Mouse (Mus musculus): Measurements from ENCODE around the gene Pdzd2. TPM values are rescaled to one million over a fixed set of nuclear protein-coding genes. Genes with fewer than 3 reads are reported as not detected.

Gene Pdzd2
- polyA plus RNA-seq, 1 experiment from 2014 or later = 19.1 TPM

DNA sequence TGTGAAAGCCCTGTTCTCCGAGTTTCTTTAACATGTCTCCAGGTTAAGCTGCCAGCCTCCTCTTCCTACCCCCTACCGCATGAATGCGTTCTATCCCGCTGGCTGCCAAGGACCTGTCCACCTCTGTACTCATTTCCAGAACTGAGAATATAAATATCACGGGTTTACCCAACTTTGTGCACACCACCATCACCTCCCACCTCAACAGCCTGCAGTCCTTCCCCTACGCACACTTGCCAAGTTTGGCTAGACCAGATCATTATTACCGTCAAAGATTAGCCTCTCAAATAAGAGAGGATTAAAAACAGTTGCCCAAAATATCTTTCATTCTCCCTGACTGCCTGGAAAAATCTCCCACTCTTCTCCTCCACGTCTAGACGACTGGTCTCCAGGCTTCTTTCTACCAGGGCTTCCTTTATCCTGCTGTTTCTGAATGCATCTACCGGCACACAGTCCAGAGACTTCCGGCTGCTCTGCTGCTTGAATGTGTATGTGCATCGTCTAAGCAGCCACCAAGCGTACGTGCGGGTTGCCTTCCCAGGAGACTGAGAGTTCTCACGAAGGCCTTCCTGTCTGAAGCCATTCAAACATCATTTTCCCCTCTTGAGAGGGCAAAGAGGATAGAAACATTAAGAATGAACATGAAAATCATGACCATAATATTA lies 324.1 kb downstream of the Pdzd2 start:
- no peaks in the 10 kb centered on the region for H3K36me3 ChIP-seq (ENCODE audit: insufficient read depth, low read length)
- H3K4me3 ChIP-seq (replicated peaks; ENCODE audit: low read depth, low read length) = no peak overlapping the region
- H3K27ac ChIP-seq = no peak overlapping the region
- no peak overlapping the region for H3K4me2 ChIP-seq (ENCODE audit: low read length)
- DNase-seq (ENCODE audit: low spot score) (no peak), ATAC-seq (replicated peaks; ENCODE audit: low FRiP score, low read depth) (no peak)
- no peaks in the 10 kb centered on the region for H3K27me3 ChIP-seq (ENCODE audit: insufficient read depth, low read length)
- H3K9ac ChIP-seq (ENCODE audit: low read depth, low read length) = no peak overlapping the region
- WGBS = 76% methylated on average over 16 of the region's 16 CpGs
- TF ChIP-seq CTCF (IDR thresholded peaks at IDR 0.05; ENCODE audit: low read depth) = no peak
- H3K9me3 ChIP-seq (replicated peaks; ENCODE audit: low read length) = no peaks in the 10 kb centered on the region
- H3K4me1 ChIP-seq (replicated peaks; ENCODE audit: insufficient read depth, low read length) = no peaks in the 10 kb centered on the region

DNA sequence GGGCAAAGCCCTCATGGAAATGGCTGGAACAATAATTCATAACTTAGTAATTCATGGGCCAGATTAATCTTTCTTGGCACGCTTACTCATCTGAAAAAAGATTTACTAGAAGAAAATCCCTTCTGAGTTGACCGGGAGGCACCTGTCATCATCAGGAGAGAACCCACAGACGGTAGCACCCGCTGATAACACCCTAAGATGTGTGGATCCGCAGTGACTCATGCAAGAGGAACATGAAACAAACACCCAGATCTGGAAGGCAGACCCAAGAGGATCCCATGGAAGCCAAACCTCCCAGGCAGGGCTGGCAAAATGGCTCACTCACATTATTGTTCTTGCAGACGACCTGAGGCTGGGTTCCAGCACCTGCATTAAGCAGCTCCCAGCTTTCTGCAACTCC lies 325.0 kb downstream of the Pdzd2 start:
- no peak overlapping the region for H3K4me3 ChIP-seq (replicated peaks; ENCODE audit: low read depth, low read length)
- WGBS = 86% methylated on average over 6 of the region's 6 CpGs
- DNase-seq (ENCODE audit: low spot score) (no peak), ATAC-seq (replicated peaks; ENCODE audit: low FRiP score, low read depth) (no peak)
- no peak for TF ChIP-seq CTCF (IDR thresholded peaks at IDR 0.05; ENCODE audit: low read depth)
- H3K9ac ChIP-seq (ENCODE audit: low read depth, low read length) = no peak overlapping the region
- H3K4me2 ChIP-seq (ENCODE audit: low read length) = no peak overlapping the region
- no peaks in the 10 kb centered on the region for H3K27me3 ChIP-seq (ENCODE audit: insufficient read depth, low read length)
- H3K36me3 ChIP-seq (ENCODE audit: insufficient read depth, low read length) = no peaks in the 10 kb centered on the region
- no peaks in the 10 kb centered on the region for H3K4me1 ChIP-seq (replicated peaks; ENCODE audit: insufficient read depth, low read length)
- H3K9me3 ChIP-seq (replicated peaks; ENCODE audit: low read length) = no peaks in the 10 kb centered on the region
- H3K27ac ChIP-seq = no peak overlapping the region

DNA sequence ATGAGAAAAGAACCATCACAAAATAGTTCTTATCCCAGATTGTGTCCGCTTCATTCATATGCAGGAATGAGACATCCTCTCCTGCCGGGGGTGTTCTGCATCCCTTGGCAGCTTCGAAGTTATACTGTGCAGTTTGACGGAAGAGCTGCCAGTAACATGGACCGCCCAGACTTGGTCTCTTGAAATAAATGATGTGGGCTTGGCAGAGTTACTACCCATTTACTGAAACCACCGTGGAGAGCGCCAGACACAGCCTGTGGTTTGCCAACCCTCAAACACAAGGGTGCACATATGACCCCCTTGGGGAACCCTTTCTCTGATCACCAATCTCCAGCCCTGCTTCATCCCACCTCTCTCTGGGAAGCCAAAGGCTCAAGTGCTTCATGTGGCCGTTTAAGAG lies 331.5 kb downstream of the Pdzd2 start:
- Histone ChIP-seq H3K27me3 (ENCODE audit: insufficient read depth, low read length) (no peaks in the 10 kb centered on the region), H3K4me2 (ENCODE audit: low read length) (no peak overlapping the region), H3K36me3 (ENCODE audit: insufficient read depth, low read length) (0 out of 2 replicates have a peak, but pooled peaks cover 5% of the 10 kb centered on the region), H3K9me3 (replicated peaks; ENCODE audit: low read length) (no peaks in the 10 kb centered on the region), H3K4me3 (replicated peaks; ENCODE audit: low read depth, low read length) (no peak overlapping the region), H3K9ac (ENCODE audit: low read depth, low read length) (no peak overlapping the region), H3K4me1 (replicated peaks; ENCODE audit: insufficient read depth, low read length) (no peaks in the 10 kb centered on the region), H3K27ac (no peak overlapping the region)
- WGBS = 80% methylated on average over 8 of the region's 8 CpGs
- DNase-seq (ENCODE audit: low spot score) (no peak), ATAC-seq (replicated peaks; ENCODE audit: low FRiP score, low read depth) (no peak)
- no peak for TF ChIP-seq CTCF (IDR thresholded peaks at IDR 0.05; ENCODE audit: low read depth)

DNA sequence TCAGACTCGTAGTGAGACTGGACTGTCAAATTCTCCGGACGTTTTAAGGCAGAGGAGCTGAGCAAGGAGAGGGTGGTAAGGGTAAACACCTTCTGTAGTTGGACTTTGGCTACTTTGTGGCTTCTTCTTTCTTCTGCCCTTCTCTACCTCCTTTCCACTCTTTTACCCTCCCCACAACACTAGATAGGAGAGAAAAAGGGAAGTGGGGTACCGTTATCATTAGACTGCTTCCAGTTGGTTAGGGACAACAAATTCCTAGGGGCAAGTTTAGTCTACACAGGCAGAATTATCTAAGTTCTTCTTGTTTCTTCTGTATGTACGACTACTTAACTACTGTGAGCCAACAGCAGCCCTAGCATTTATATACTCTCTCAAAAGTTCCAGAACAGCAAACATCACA lies 334.1 kb downstream of the Pdzd2 start:
- Histone ChIP-seq H3K27ac (no peak overlapping the region), H3K36me3 (ENCODE audit: insufficient read depth, low read length) (0 out of 2 replicates have a peak, but pooled peaks cover 5% of the 10 kb centered on the region), H3K4me1 (replicated peaks; ENCODE audit: insufficient read depth, low read length) (no peaks in the 10 kb centered on the region), H3K27me3 (ENCODE audit: insufficient read depth, low read length) (no peaks in the 10 kb centered on the region), H3K9me3 (replicated peaks; ENCODE audit: low read length) (no peaks in the 10 kb centered on the region), H3K4me2 (ENCODE audit: low read length) (no peak overlapping the region), H3K9ac (ENCODE audit: low read depth, low read length) (no peak overlapping the region), H3K4me3 (replicated peaks; ENCODE audit: low read depth, low read length) (no peak overlapping the region)
- ATAC-seq (replicated peaks; ENCODE audit: low FRiP score, low read depth) = no peak
- no peak for TF ChIP-seq CTCF (IDR thresholded peaks at IDR 0.05; ENCODE audit: low read depth)
- no peak for DNase-seq (ENCODE audit: low spot score)
- WGBS = 88% methylated on average over 5 of the region's 5 CpGs

DNA sequence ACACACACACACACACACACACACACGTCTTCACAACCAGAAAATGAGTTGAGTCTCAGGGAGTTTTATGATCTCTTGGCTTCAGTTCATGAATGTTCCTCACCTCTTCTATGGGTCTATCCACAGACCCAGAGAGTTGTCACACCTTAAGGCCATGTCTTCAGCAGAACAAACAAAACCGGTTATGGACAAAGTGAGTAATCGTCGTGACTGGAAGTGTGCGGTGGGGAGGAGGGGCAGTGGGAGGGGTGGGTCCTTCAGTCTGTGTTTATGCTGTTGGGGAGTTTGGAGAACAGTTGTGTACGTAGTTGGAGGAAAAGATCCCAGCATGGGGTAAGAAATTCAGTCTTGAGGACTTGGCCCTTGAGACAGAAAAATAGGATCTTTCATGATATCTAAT lies 342.7 kb downstream of the Pdzd2 start:
- no peak for TF ChIP-seq CTCF (IDR thresholded peaks at IDR 0.05; ENCODE audit: low read depth)
- Histone ChIP-seq H3K4me1 (replicated peaks; ENCODE audit: insufficient read depth, low read length) (no peaks in the 10 kb centered on the region), H3K9me3 (replicated peaks; ENCODE audit: low read length) (no peaks in the 10 kb centered on the region), H3K27ac (no peak overlapping the region), H3K36me3 (ENCODE audit: insufficient read depth, low read length) (no peaks in the 10 kb centered on the region), H3K4me3 (replicated peaks; ENCODE audit: low read depth, low read length) (no peak overlapping the region), H3K9ac (ENCODE audit: low read depth, low read length) (no peak overlapping the region), H3K27me3 (ENCODE audit: insufficient read depth, low read length) (no peaks in the 10 kb centered on the region), H3K4me2 (ENCODE audit: low read length) (no peak overlapping the region)
- whole genome bisulfite sequencing = 76% methylated on average over 6 of the region's 6 CpGs
- no peak for ATAC-seq (replicated peaks; ENCODE audit: low FRiP score, low read depth)
- DNase-seq (ENCODE audit: low spot score) = no peak

DNA sequence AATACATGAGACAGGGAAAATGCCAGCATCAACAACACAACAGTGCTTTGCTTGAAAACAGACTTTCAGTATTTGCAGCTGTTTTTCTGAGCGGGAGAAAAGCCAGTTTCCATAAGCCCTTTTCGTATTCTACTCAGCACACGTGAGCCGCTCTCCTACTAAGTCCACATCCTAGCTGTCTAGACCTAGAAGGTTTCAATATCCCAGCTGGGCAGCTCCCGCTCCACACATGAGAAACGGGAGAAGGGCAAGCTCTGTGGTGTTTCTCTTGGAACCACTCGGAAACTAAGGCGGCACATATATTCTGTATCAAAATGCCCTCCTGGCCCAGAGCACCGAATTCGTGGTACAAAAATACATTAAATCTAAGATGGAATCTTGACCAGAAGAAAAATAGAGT lies 345.0 kb downstream of the Pdzd2 start:
- Histone ChIP-seq H3K36me3 (ENCODE audit: insufficient read depth, low read length) (no peaks in the 10 kb centered on the region), H3K9me3 (replicated peaks; ENCODE audit: low read length) (no peaks in the 10 kb centered on the region), H3K27me3 (ENCODE audit: insufficient read depth, low read length) (no peaks in the 10 kb centered on the region), H3K9ac (ENCODE audit: low read depth, low read length) (no peak overlapping the region), H3K4me1 (replicated peaks; ENCODE audit: insufficient read depth, low read length) (no peaks in the 10 kb centered on the region), H3K4me3 (replicated peaks; ENCODE audit: low read depth, low read length) (no peak overlapping the region), H3K4me2 (ENCODE audit: low read length) (no peak overlapping the region), H3K27ac (no peak overlapping the region)
- WGBS = 54% methylated on average over 10 of the region's 10 CpGs
- DNase-seq (ENCODE audit: low spot score) (no peak), ATAC-seq (replicated peaks; ENCODE audit: low FRiP score, low read depth) (no peak)
- TF ChIP-seq CTCF (IDR thresholded peaks at IDR 0.05; ENCODE audit: low read depth) = no peak
